Mouse (Mus musculus): ENCODE results near the gene Cd101.
A peak's percentile ranks its signal among the peaks of the same experiment; 100 is the strongest.

DNA sequence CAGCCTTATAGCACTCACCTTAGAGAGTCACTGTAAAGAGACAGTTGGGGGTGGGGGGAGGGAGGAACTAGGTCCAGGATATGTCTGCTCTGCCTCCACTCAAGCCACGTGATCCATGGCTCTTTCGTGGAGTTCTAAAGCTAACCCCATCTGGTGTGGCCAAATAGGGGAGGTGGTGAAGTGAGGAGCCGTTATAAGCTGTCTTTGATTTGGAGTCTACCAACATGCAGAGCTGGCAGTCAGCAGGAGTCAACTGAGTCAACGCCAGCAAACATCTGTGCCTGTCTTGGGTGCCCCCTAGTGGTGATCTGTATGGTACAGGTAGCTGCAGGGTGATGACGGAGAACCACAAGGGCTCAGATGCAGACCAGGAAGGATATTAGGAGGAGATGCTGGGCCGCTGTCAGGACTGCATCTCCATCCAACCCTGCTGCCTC, 30.4 kb downstream of the Cd101 start:
- TF ChIP-seq CTCF (IDR thresholded peaks at IDR 0.05; ENCODE audit: borderline replicate concordance, control insufficient read depth, extremely low read depth, insufficient read depth, low read length, poor library complexity) (peak; percentile 85; the same call in 1 of the 2 replicates), POLR2A (IDR thresholded peaks at IDR 0.05; ENCODE audit: control insufficient read depth, extremely low read depth, insufficient read depth, low read length, poor library complexity) (no peak)
